Mouse (Mus musculus): ENCODE results near the gene Dus2. TPM values are rescaled to one million over a fixed set of nuclear protein-coding genes. Genes with fewer than 3 reads are reported as not detected.
A peak's percentile ranks its signal among the peaks of the same experiment; 100 is the strongest.

The Dus2 gene
- polyA plus RNA-seq, 1 experiment, result 30.4 TPM

- no peak for TF ChIP-seq E2F4 (IDR thresholded peaks at IDR 0.05; ENCODE audit: insufficient read depth)
- TF ChIP-seq MAX (IDR thresholded peaks at IDR 0.05; ENCODE audit: low read depth), result no peak
- no peak for TF ChIP-seq USF1 (IDR thresholded peaks at IDR 0.05; ENCODE audit: low read depth)
- no peak for TF ChIP-seq TCF3 (IDR thresholded peaks at IDR 0.05; ENCODE audit: insufficient read length, low read depth)
- no peak for TF ChIP-seq REST (IDR thresholded peaks at IDR 0.05; ENCODE audit: insufficient read depth, insufficient read length)
- no peak for TF ChIP-seq TCF12 (IDR thresholded peaks at IDR 0.05; ENCODE audit: insufficient read depth, poor library complexity, severe bottlenecking)
- TF ChIP-seq POLR2AphosphoS2 (IDR thresholded peaks at IDR 0.05; ENCODE audit: insufficient read length, low read depth), result no peak
- no peaks in the 10 kb centered on the region for H3K27me3 ChIP-seq (ENCODE audit: control insufficient read depth, insufficient read depth, insufficient read length)
- no peak overlapping the region for H3K4me2 ChIP-seq (ENCODE audit: low read depth)
- peaks cover 3% of the 10 kb centered on the region for H3K79me2 ChIP-seq (ENCODE audit: control insufficient read depth, insufficient read depth)
- H3K4me3 ChIP-seq, result no peak overlapping the region
- no peak overlapping the region for H3ac ChIP-seq (ENCODE audit: control insufficient read depth, insufficient read length)
- H3K36me3 ChIP-seq (ENCODE audit: control insufficient read depth, insufficient read depth), result peaks cover 16% of the 10 kb centered on the region
Observed at GRCm38 (mm10) chr8:106055038-106055437, 63.9 kb downstream of the Dus2 start.

GRCm38 (mm10) chr8:106056455-106056982, 65.4 kb downstream of the Dus2 start:
- Histone ChIP-seq H3K27me3 (ENCODE audit: control insufficient read depth, insufficient read depth, insufficient read length) (no peaks in the 10 kb centered on the region), H3K79me2 (ENCODE audit: control insufficient read depth, insufficient read depth) (peaks cover 18% of the 10 kb centered on the region), H3K4me2 (ENCODE audit: low read depth) (no peak overlapping the region), H3K4me3 (no peak overlapping the region), H3K36me3 (ENCODE audit: control insufficient read depth, insufficient read depth) (peaks cover 12% of the 10 kb centered on the region), H3ac (ENCODE audit: control insufficient read depth, insufficient read length) (no peak overlapping the region)
- TF ChIP-seq SRF (IDR thresholded peaks at IDR 0.05; ENCODE audit: control insufficient read depth, insufficient read length, low read depth), result no peak
- TF ChIP-seq MYOD1 (IDR thresholded peaks at IDR 0.05; ENCODE audit: control insufficient read depth in 1 of 3, insufficient read length in 2 of 3, low read depth in 2 of 3), result no peak
- no peak for TF ChIP-seq E2F4 (IDR thresholded peaks at IDR 0.05; ENCODE audit: insufficient read depth)
- TF ChIP-seq TCF12 (IDR thresholded peaks at IDR 0.05; ENCODE audit: insufficient read depth, poor library complexity, severe bottlenecking), result no peak
- TF ChIP-seq REST (IDR thresholded peaks at IDR 0.05; ENCODE audit: insufficient read depth, insufficient read length), result no peak
- TF ChIP-seq USF1 (IDR thresholded peaks at IDR 0.05; ENCODE audit: low read depth), result no peak
- TF ChIP-seq MAX (IDR thresholded peaks at IDR 0.05; ENCODE audit: low read depth), result no peak
- no peak for TF ChIP-seq POLR2AphosphoS2 (IDR thresholded peaks at IDR 0.05; ENCODE audit: insufficient read length, low read depth)
- no peak for TF ChIP-seq POLR2A (IDR thresholded peaks at IDR 0.05; ENCODE audit: insufficient read length, low read depth)
- no peak for TF ChIP-seq CEBPB (IDR thresholded peaks at IDR 0.05; ENCODE audit: insufficient read depth, poor library complexity, severe bottlenecking)
- TF ChIP-seq MYOG (IDR thresholded peaks at IDR 0.05; ENCODE audit: control insufficient read depth in 1 of 3, insufficient read depth in 1 of 3, insufficient read length in 2 of 3, low read depth in 2 of 3), result no peak
- no peak for TF ChIP-seq TCF3 (IDR thresholded peaks at IDR 0.05; ENCODE audit: insufficient read length, low read depth)

DNA sequence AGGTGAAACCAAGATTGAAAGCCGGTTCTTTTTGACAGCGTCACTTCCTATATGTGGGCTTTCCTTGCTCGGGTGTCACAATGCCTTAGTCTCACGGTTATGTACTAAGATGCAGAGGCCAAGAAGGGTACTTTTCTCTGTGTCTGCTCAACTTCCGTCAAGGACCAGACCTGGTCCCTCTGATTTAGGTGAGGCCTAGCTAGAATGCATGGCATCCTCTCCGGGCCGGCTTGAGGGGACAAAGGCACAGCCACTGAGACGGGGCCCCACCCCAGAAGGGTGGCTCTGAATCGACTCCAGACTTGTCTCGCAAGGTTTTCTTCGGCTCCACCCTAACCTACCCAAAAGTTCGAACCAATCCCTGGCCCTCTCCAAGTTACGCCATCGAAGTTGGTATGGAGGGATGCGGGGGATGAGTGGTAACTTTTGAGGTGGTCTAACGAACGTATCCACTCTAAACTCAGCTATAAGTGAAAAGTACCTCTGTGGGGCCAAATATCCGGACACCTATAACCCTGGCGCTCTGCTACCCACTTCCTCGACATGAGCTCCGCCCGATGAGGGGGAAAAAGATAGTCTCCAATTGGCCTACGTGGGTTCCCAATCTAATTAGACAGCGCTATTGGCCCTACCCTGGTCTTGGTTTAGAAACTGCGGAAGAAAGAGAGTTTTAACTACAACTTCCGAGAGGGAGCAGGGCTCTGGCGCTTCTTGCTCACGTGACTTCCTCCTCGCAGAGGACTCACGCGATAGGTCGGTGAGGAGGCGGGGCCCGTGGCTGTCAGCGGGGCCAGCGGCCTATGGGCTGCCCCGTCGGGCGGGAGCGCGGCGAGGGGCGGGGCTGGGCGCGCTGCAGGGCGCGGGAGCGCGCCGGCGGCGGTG, 67.8 kb downstream of the Dus2 start, which contains the start of gene Nfatc3:
Nfatc3 (plus strand) TSS at position 110 of the 882 bp plus-strand sequence.
- Histone ChIP-seq H3K27me3 (ENCODE audit: control insufficient read depth, insufficient read depth, insufficient read length) (no peaks in the 10 kb centered on the region), H3K4me2 (ENCODE audit: low read depth) (peak within 1 kb of the TSS; percentile 82), H3K79me2 (ENCODE audit: control insufficient read depth, insufficient read depth) (peaks cover 42% of the 10 kb centered on the region), H3K4me3 (peak within 1 kb of the TSS; percentile 63), H3K36me3 (ENCODE audit: control insufficient read depth, insufficient read depth) (no peaks in the 10 kb centered on the region), H3ac (ENCODE audit: control insufficient read depth, insufficient read length) (peak within 1 kb of the TSS; percentile 26)
- peak; percentile 36 for TF ChIP-seq POLR2AphosphoS2 (IDR thresholded peaks at IDR 0.05; ENCODE audit: insufficient read length, low read depth)
- TF ChIP-seq POLR2A (IDR thresholded peaks at IDR 0.05; ENCODE audit: insufficient read length, low read depth), result peak; percentile 49
- TF ChIP-seq E2F4 (IDR thresholded peaks at IDR 0.05; ENCODE audit: insufficient read depth), result no peak
- no peak for TF ChIP-seq TCF3 (IDR thresholded peaks at IDR 0.05; ENCODE audit: insufficient read length, low read depth)
- peak; percentile 98 for TF ChIP-seq USF1 (IDR thresholded peaks at IDR 0.05; ENCODE audit: low read depth)
- no peak for TF ChIP-seq SRF (IDR thresholded peaks at IDR 0.05; ENCODE audit: control insufficient read depth, insufficient read length, low read depth)
- TF ChIP-seq TCF12 (IDR thresholded peaks at IDR 0.05; ENCODE audit: insufficient read depth, poor library complexity, severe bottlenecking), result no peak

DNA sequence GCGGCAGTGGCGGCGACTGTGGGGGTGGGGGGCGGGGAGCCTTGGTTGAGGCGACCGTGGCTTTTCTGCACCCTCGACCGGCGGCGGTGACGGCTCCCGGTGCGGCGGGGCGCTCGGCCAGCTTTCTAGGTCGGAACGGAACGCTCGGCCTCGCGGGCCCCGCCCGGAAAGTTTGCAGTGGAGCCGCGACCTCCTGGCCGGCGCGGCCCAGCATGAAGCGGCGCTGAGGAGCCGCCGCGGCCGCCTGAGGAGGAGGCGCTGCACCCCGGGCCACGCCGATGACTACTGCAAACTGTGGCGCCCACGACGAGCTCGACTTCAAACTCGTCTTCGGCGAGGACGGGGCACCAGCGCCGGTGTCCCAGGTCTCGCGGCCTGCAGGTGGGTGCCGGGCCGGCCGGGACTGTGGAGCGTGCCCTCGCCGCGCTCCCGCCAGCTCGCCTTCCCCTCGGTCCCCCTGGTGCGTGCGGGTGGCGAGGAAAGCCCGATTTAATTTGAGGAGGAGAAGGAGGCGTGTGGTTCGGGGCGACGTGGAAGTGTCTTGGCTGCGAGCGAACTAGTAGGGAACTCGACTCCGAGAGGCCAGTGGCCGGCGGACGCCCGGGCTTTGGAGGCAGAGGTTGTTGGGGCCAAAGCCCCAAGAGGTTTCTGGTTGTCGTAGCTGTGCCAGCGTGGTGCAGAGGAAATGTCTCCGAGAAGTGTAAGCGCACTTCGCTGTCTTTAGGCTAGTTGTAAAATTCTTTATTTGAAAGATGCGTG, 68.7 kb downstream of the Dus2 start:
- H3K4me3 ChIP-seq, result peak overlapping the region; percentile 63
- no peaks in the 10 kb centered on the region for H3K27me3 ChIP-seq (ENCODE audit: control insufficient read depth, insufficient read depth, insufficient read length)
- H3ac ChIP-seq (ENCODE audit: control insufficient read depth, insufficient read length), result peak overlapping the region; percentile 26
- peaks cover 50% of the 10 kb centered on the region for H3K79me2 ChIP-seq (ENCODE audit: control insufficient read depth, insufficient read depth)
- no peaks in the 10 kb centered on the region for H3K36me3 ChIP-seq (ENCODE audit: control insufficient read depth, insufficient read depth)
- TF ChIP-seq POLR2AphosphoS2 (IDR thresholded peaks at IDR 0.05; ENCODE audit: insufficient read length, low read depth), result peak; percentile 6
- peak; percentile 59 for TF ChIP-seq POLR2A (IDR thresholded peaks at IDR 0.05; ENCODE audit: insufficient read length, low read depth)
- peak in 1 of 3 experiments; percentile 19 for TF ChIP-seq MYOG (IDR thresholded peaks at IDR 0.05; ENCODE audit: control insufficient read depth in 1 of 3, insufficient read depth in 1 of 3, insufficient read length in 2 of 3, low read depth in 2 of 3)
- no peak for TF ChIP-seq TCF12 (IDR thresholded peaks at IDR 0.05; ENCODE audit: insufficient read depth, poor library complexity, severe bottlenecking)
- no peak for TF ChIP-seq REST (IDR thresholded peaks at IDR 0.05; ENCODE audit: insufficient read depth, insufficient read length)
- H3K4me2 ChIP-seq (ENCODE audit: low read depth), result peak overlapping the region; percentile 77

Data from myocyte (in vitro differentiated cells).